Mouse (Mus musculus) liver, postnatal 0 days (tissue): ENCODE measurements around the gene Fndc8.

Experiments used
- CTCF ChIP-seq: sonication (generic); IDR thresholded peaks from 2 replicates; pipeline ENCODE4 v1.5.1; 2016; ENCODE audit warnings: antibody characterized with exemption, low read depth
- EP300 ChIP-seq: IDR thresholded peaks from 2 replicates; pipeline ENCODE4 v1.6.1; 2016; ENCODE audit warnings: antibody characterized with exemption, low read depth, mild to moderate bottlenecking

GRCm38 (mm10) chr11:82860759-82861158 is 31.2 kb upstream of the Fndc8 start:
- TF ChIP-seq CTCF: no peak
- no peak for TF ChIP-seq EP300
